Mouse (Mus musculus) stomach, embryonic 16.5 days (tissue): ENCODE measurements around the gene Rab31. TPM values are rescaled to one million over a fixed set of nuclear protein-coding genes. Genes with fewer than 3 reads are reported as not detected.

ENCODE experiments used
- ATAC-seq: fragments of 200-750 bp; cut with Nextera tagmentation; 2 replicates; pipeline ENCODE4 v1.8.0; 2017; ENCODE audit warnings: moderate number of reproducible peaks, moderate TSS enrichment; ENCODE audit not compliant: insufficient read depth, low FRiP score
- H3K27ac ChIP-seq: fragments of 300-500 bp; sonication (generic); 2 replicates; pipeline ENCODE4 v1.5.1; 2014; ENCODE audit warnings: low read length
- H3K27me3 ChIP-seq: fragments of 300-500 bp; sonication (generic); 2 replicates; pipeline ENCODE4 v1.6.1; 2014; ENCODE audit warnings: low read length, control low read depth, mixed read lengths; ENCODE audit not compliant: control insufficient read depth, insufficient read depth
- H3K36me3 ChIP-seq: fragments of 300-500 bp; sonication (generic); 2 replicates; pipeline ENCODE4 v1.6.1; 2014; ENCODE audit warnings: low read length; ENCODE audit not compliant: control insufficient read depth, insufficient read depth
- H3K4me1 ChIP-seq: fragments of 300-500 bp; sonication (generic); 2 replicates; pipeline ENCODE4 v1.6.1; 2014; ENCODE audit warnings: low read length, control low read depth, mixed read lengths; ENCODE audit not compliant: control insufficient read depth, insufficient read depth
- H3K4me2 ChIP-seq: fragments of 300-500 bp; sonication (generic); 2 replicates; pipeline ENCODE4 v1.6.1; 2014; ENCODE audit warnings: low read depth, low read length, mixed read lengths
- H3K4me3 ChIP-seq: fragments of 300-500 bp; sonication (generic); replicated peaks from 2 replicates; pipeline ENCODE4 v1.5.1; 2014; ENCODE audit warnings: mild to moderate bottlenecking, low read length
- H3K9ac ChIP-seq: fragments of 300-500 bp; sonication (generic); 2 replicates; pipeline ENCODE4 v1.6.1; 2014; ENCODE audit warnings: low read length
- H3K9me3 ChIP-seq: fragments of 300-500 bp; sonication (generic); replicated peaks from 2 replicates; pipeline ENCODE4 v1.6.1; 2016; ENCODE audit warnings: low read length, control low read depth; ENCODE audit not compliant: control insufficient read depth
- WGBS: fragments of 180-500 bp; shearing (Covaris S2); extraction: QIAGEN DNeasy Blood & Tissue Kit; methylation state at CpG from one replicate; pipeline ENCODE4 v1.1.7; 2014; 5-methylcytosine and 5-hydroxymethylcytosine counted together
- polyA plus RNA-seq: library from polyadenylated mRNA; unstranded; fragments of >200 nt; fragmentation: Nextera tagmentation; extraction: Ambion mirVana; gene quantifications from 2 replicates; pipeline ENCODE4 v1.2.1, GENCODE M21; 2015

The Rab31 gene
- polyA plus RNA-seq, 1 experiment from 2014 or later: 34.6 TPM

DNA sequence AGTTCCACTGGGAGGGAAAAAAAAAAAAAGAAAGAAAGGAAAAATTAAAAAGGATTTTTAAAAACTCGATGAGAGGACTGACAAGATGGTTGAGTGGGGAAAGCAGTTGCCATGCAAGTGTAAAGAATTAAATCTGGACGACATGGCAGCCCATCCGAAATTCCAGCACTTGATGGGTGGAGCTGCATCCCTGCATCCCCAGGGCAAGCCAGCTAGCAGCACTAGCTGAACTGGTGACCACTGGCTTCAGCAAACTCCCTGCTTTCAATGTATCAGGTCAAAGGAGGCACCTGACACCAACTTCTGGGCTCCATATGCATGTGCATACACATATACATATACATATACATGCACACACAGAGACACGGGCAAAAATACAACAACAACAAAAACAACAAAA lies 80.3 kb downstream of the Rab31 start:
- H3K9ac ChIP-seq: no peak overlapping the region
- no peaks in the 10 kb centered on the region for H3K36me3 ChIP-seq
- no peaks in the 10 kb centered on the region for H3K4me1 ChIP-seq
- no peaks in the 10 kb centered on the region for H3K27me3 ChIP-seq
- no peak overlapping the region for H3K4me3 ChIP-seq
- H3K9me3 ChIP-seq: no peaks in the 10 kb centered on the region
- no peak overlapping the region for H3K4me2 ChIP-seq
- ATAC-seq: no peak
- no peak overlapping the region for H3K27ac ChIP-seq
- 76% methylated on average over 4 of the region's 4 CpGs for WGBS

DNA sequence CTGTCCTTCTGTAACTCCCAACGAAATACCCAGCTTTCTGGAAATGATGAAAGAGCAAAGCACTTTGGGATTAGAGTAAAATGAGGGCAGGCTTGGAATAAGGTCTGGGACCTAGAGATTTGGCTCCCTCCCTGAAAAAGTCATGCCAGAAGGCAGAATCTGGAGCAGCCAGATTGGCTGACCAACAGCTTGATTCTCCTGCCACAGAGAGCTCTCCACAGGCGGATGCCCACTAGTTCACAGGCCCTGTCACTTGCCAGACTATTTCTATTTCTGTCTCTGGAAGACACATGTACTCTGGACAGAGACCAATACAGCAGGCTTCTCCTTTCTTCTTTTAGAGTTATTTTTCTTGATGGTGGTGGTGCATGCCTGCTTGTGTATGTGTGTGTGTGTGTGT lies 88.8 kb downstream of the Rab31 start:
- no peak overlapping the region for H3K9ac ChIP-seq
- 66% methylated on average over 2 of the region's 2 CpGs for WGBS
- H3K4me2 ChIP-seq: no peak overlapping the region
- no peaks in the 10 kb centered on the region for H3K4me1 ChIP-seq
- H3K27me3 ChIP-seq: no peaks in the 10 kb centered on the region
- H3K9me3 ChIP-seq: no peaks in the 10 kb centered on the region
- H3K36me3 ChIP-seq: no peaks in the 10 kb centered on the region
- H3K4me3 ChIP-seq: no peak overlapping the region
- no peak for ATAC-seq
- no peak overlapping the region for H3K27ac ChIP-seq

- Histone ChIP-seq H3K4me3 (no peak overlapping the region), H3K27ac (no peak overlapping the region)
Measured at GRCm38 (mm10) chr17:65683316-65683715, 89.2 kb downstream of the Rab31 start.

DNA sequence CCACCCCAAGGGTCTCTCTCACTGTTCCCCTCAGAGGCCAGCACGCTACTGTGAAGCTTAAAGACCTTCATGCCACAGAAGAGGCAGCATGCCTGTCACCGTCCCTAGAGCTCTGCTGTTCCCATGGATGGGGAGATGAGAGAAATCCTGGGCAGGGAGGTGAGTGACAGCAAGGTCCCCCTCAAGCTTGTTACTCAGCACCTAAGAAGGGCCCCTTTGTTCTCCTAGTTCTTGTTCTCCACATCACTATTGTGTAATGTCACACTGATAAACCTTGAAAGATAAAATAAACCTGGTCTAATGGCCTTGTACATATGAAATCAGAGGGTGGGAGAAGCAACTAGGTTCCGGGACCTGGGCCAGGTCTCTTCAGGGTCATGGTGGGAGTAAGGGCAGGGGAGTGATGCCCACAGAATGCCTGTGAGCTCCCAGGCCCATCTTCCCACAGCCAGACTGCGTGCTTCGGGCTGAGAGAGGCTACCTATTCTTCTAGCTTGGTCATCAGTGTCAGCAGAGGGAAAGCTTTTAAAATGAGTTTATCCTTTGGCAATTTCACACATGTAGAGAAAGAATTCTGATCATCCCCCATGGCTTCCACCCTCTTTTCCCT lies 90.4 kb downstream of the Rab31 start:
- H3K4me1 ChIP-seq: no peaks in the 10 kb centered on the region
- no peak overlapping the region for H3K27ac ChIP-seq
- ATAC-seq: no peak
- H3K27me3 ChIP-seq: no peaks in the 10 kb centered on the region
- H3K4me2 ChIP-seq: no peak overlapping the region
- no peak overlapping the region for H3K4me3 ChIP-seq
- no peaks in the 10 kb centered on the region for H3K36me3 ChIP-seq
- no peaks in the 10 kb centered on the region for H3K9me3 ChIP-seq
- no peak overlapping the region for H3K9ac ChIP-seq
- 81% methylated on average over 5 of the region's 5 CpGs for WGBS

More at GRCm38 (mm10) chr17:65683316-65683715, 89.2 kb downstream of the Rab31 start:
- no peak overlapping the region for H3K4me2 ChIP-seq
- ATAC-seq: no peak
- no peaks in the 10 kb centered on the region for H3K4me1 ChIP-seq
- WGBS: 79% methylated on average over 3 of the region's 3 CpGs
- no peaks in the 10 kb centered on the region for H3K9me3 ChIP-seq
- no peaks in the 10 kb centered on the region for H3K27me3 ChIP-seq
- no peaks in the 10 kb centered on the region for H3K36me3 ChIP-seq
- no peak overlapping the region for H3K9ac ChIP-seq

DNA sequence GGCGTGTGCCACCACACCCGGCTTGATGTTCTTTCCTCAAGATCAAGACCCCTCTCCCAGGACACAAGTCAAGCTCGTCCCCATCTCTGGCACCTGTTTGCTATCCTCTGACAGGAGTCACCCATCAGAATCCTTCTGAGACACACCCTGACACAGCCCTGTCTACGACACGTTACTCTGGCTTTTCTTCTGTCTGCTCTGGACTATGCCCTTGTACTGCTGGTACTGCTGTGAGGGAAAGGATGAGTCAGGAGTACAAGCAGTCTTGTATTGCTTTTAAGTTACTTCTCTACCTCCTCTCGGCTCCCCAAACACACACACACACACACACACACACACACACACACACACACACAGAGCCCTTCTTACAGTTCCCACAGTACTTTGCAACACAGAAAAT lies 91.0 kb downstream of the Rab31 start:
- H3K9me3 ChIP-seq: no peaks in the 10 kb centered on the region
- no peak overlapping the region for H3K9ac ChIP-seq
- ATAC-seq: no peak
- H3K27ac ChIP-seq: no peak overlapping the region
- WGBS: 71% methylated on average over 6 of the region's 6 CpGs
- no peaks in the 10 kb centered on the region for H3K4me1 ChIP-seq
- H3K4me3 ChIP-seq: no peak overlapping the region
- no peaks in the 10 kb centered on the region for H3K27me3 ChIP-seq
- no peaks in the 10 kb centered on the region for H3K36me3 ChIP-seq
- H3K4me2 ChIP-seq: no peak overlapping the region

GRCm38 (mm10) chr17:65680801-65681412 lies 91.6 kb downstream of the Rab31 start:
- Histone ChIP-seq H3K9ac (no peak overlapping the region), H3K4me2 (no peak overlapping the region), H3K9me3 (no peaks in the 10 kb centered on the region), H3K4me1 (no peaks in the 10 kb centered on the region), H3K4me3 (no peak overlapping the region), H3K27me3 (no peaks in the 10 kb centered on the region), H3K27ac (no peak overlapping the region), H3K36me3 (no peaks in the 10 kb centered on the region)
- no peak for ATAC-seq
- 78% methylated on average over 2 of the region's 2 CpGs for WGBS

- no peak overlapping the region for H3K4me2 ChIP-seq
- no peaks in the 10 kb centered on the region for H3K27me3 ChIP-seq
- 73% methylated on average over 14 of the region's 14 CpGs for WGBS
- 0 out of 2 replicates have a peak, but pooled peaks cover 2% of the 10 kb centered on the region for H3K4me1 ChIP-seq
- H3K4me3 ChIP-seq: no peak overlapping the region
- no peaks in the 10 kb centered on the region for H3K9me3 ChIP-seq
- H3K9ac ChIP-seq: no peak overlapping the region
- no peak for ATAC-seq
- H3K36me3 ChIP-seq: no peaks in the 10 kb centered on the region
- no peak overlapping the region for H3K27ac ChIP-seq
Measured at GRCm38 (mm10) chr17:65679806-65680446, 92.6 kb downstream of the Rab31 start.

- Histone ChIP-seq H3K4me2 (no peak overlapping the region), H3K4me1 (0 out of 2 replicates have a peak, but pooled peaks cover 5% of the 10 kb centered on the region), H3K27me3 (no peaks in the 10 kb centered on the region), H3K9me3 (no peaks in the 10 kb centered on the region), H3K36me3 (no peaks in the 10 kb centered on the region), H3K9ac (no peak overlapping the region), H3K27ac (no peak overlapping the region), H3K4me3 (no peak overlapping the region)
- WGBS: 90% methylated on average over 1 of the region's 1 CpGs
- ATAC-seq: no peak
Measured at GRCm38 (mm10) chr17:65677742-65678141, 94.8 kb downstream of the Rab31 start.

DNA sequence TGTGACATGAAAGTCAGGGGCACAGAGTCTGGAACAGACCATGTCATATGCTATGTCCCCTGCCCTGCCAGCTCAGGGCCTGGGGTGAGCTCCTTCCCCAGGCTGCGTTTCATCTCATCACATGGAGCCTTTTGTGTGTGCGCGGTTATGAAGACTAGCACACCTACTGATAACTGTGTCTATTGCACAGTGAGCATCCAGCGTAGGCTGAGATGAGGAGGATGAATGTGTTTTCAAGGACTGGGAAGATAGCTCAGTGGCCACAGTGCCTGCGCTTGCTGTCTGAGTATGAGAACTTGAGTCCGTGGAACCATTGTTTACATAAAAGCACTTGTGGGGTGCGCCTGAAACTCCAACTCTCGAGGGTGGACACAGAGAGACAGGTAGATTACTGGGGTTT lies 96.0 kb downstream of the Rab31 start:
- Histone ChIP-seq H3K9me3 (no peaks in the 10 kb centered on the region), H3K27ac (no peak overlapping the region), H3K4me1 (0 out of 2 replicates have a peak, but pooled peaks cover 5% of the 10 kb centered on the region), H3K9ac (no peak overlapping the region), H3K36me3 (no peaks in the 10 kb centered on the region), H3K4me3 (no peak overlapping the region), H3K4me2 (no peak overlapping the region), H3K27me3 (no peaks in the 10 kb centered on the region)
- no peak for ATAC-seq
- WGBS: 87% methylated on average over 8 of the region's 8 CpGs
